Mouse (Mus musculus): ENCODE results near the gene Atg16l1. TPM values are rescaled to one million over a fixed set of nuclear protein-coding genes. Genes with fewer than 3 reads are reported as not detected.

Atg16l1 gene
- polyA plus RNA-seq, 1 experiment from 2014 or later, result 28.9 TPM

GRCm38 (mm10) chr1:87733212-87733611 lies 22.5 kb upstream of the Atg16l1 start:
- Histone ChIP-seq H3K9me3 (no peaks in the 10 kb centered on the region), H3K27ac (no peak overlapping the region), H3K4me3 (no peak overlapping the region), H3K9ac (no peak overlapping the region), H3K27me3 (no peaks in the 10 kb centered on the region), H3K4me2 (no peak overlapping the region), H3K4me1 (no peaks in the 10 kb centered on the region), H3K36me3 (no peaks in the 10 kb centered on the region)
- 76% methylated on average over 5 of the region's 5 CpGs for WGBS
- no peak for ATAC-seq (ENCODE audit: borderline replicate concordance, extremely low read depth, low FRiP score, low TSS enrichment)

GRCm38 (mm10) chr1:87734153-87734552 lies 21.5 kb upstream of the Atg16l1 start:
- Histone ChIP-seq H3K27ac (no peak overlapping the region), H3K4me2 (no peak overlapping the region), H3K4me1 (no peaks in the 10 kb centered on the region), H3K9ac (no peak overlapping the region), H3K27me3 (no peaks in the 10 kb centered on the region), H3K9me3 (no peaks in the 10 kb centered on the region), H3K36me3 (no peaks in the 10 kb centered on the region), H3K4me3 (no peak overlapping the region)
- WGBS, result 63% methylated on average over 3 of the region's 3 CpGs
- ATAC-seq (ENCODE audit: borderline replicate concordance, extremely low read depth, low FRiP score, low TSS enrichment), result no peak

- no peaks in the 10 kb centered on the region for H3K9me3 ChIP-seq
- H3K9ac ChIP-seq, result no peak overlapping the region
- WGBS, result 62% methylated on average over 6 of the region's 6 CpGs
- no peaks in the 10 kb centered on the region for H3K36me3 ChIP-seq
- H3K27ac ChIP-seq, result no peak overlapping the region
- H3K27me3 ChIP-seq, result no peaks in the 10 kb centered on the region
- H3K4me1 ChIP-seq, result no peaks in the 10 kb centered on the region
- H3K4me2 ChIP-seq, result no peak overlapping the region
- no peak overlapping the region for H3K4me3 ChIP-seq
- no peak for ATAC-seq (ENCODE audit: borderline replicate concordance, extremely low read depth, low FRiP score, low TSS enrichment)
These were observed 14.9 kb upstream of the Atg16l1 start for GRCm38 (mm10) chr1:87740584-87741290.

- H3K27ac ChIP-seq, result no peak overlapping the region
- H3K4me2 ChIP-seq, result no peak overlapping the region
- H3K4me1 ChIP-seq, result no peaks in the 10 kb centered on the region
- no peaks in the 10 kb centered on the region for H3K36me3 ChIP-seq
- H3K9ac ChIP-seq, result no peak overlapping the region
- no peaks in the 10 kb centered on the region for H3K9me3 ChIP-seq
- ATAC-seq (ENCODE audit: borderline replicate concordance, extremely low read depth, low FRiP score, low TSS enrichment), result no peak
- H3K27me3 ChIP-seq, result no peaks in the 10 kb centered on the region
- no peak overlapping the region for H3K4me3 ChIP-seq
These were observed 6.2 kb upstream of the Atg16l1 start for GRCm38 (mm10) chr1:87749360-87749973.

- Histone ChIP-seq H3K9me3 (no peaks in the 10 kb centered on the region), H3K4me1 (no peaks in the 10 kb centered on the region), H3K36me3 (peaks cover 83% of the 10 kb centered on the region), H3K9ac (no peak overlapping the region), H3K27ac (no peak overlapping the region), H3K4me2 (no peak overlapping the region), H3K27me3 (no peaks in the 10 kb centered on the region), H3K4me3 (no peak overlapping the region)
- WGBS, result 86% methylated on average over 3 of the region's 3 CpGs
- no peak for ATAC-seq (ENCODE audit: borderline replicate concordance, extremely low read depth, low FRiP score, low TSS enrichment)
These were observed 8.2 kb downstream of the Atg16l1 start for GRCm38 (mm10) chr1:87763821-87764220.

GRCm38 (mm10) chr1:87765741-87766140 lies 10.1 kb downstream of the Atg16l1 start:
- 88% methylated on average over 2 of the region's 2 CpGs for WGBS
- H3K27me3 ChIP-seq, result no peaks in the 10 kb centered on the region
- no peak for ATAC-seq (ENCODE audit: borderline replicate concordance, extremely low read depth, low FRiP score, low TSS enrichment)
- no peak overlapping the region for H3K4me3 ChIP-seq
- no peak overlapping the region for H3K4me2 ChIP-seq
- H3K27ac ChIP-seq, result no peak overlapping the region
- peaks cover 86% of the 10 kb centered on the region for H3K36me3 ChIP-seq
- no peak overlapping the region for H3K9ac ChIP-seq
- H3K4me1 ChIP-seq, result no peaks in the 10 kb centered on the region
- no peaks in the 10 kb centered on the region for H3K9me3 ChIP-seq

- Histone ChIP-seq H3K9ac (no peak overlapping the region), H3K4me1 (no peaks in the 10 kb centered on the region), H3K27me3 (no peaks in the 10 kb centered on the region), H3K4me3 (no peak overlapping the region), H3K4me2 (no peak overlapping the region), H3K9me3 (no peaks in the 10 kb centered on the region), H3K27ac (no peak overlapping the region), H3K36me3 (peaks cover 88% of the 10 kb centered on the region)
- 80% methylated on average over 3 of the region's 3 CpGs for WGBS
- no peak for ATAC-seq (ENCODE audit: borderline replicate concordance, extremely low read depth, low FRiP score, low TSS enrichment)
These were observed 10.6 kb downstream of the Atg16l1 start for GRCm38 (mm10) chr1:87766233-87766632.

GRCm38 (mm10) chr1:87769263-87769662 lies 13.6 kb downstream of the Atg16l1 start:
- H3K4me2 ChIP-seq, result no peak overlapping the region
- ATAC-seq (ENCODE audit: borderline replicate concordance, extremely low read depth, low FRiP score, low TSS enrichment), result no peak
- no peak overlapping the region for H3K27ac ChIP-seq
- H3K27me3 ChIP-seq, result no peaks in the 10 kb centered on the region
- 98% methylated on average over 2 of the region's 2 CpGs for WGBS
- no peak overlapping the region for H3K9ac ChIP-seq
- H3K9me3 ChIP-seq, result no peaks in the 10 kb centered on the region
- H3K4me3 ChIP-seq, result no peak overlapping the region
- no peaks in the 10 kb centered on the region for H3K4me1 ChIP-seq
- H3K36me3 ChIP-seq, result peaks cover 87% of the 10 kb centered on the region

GRCm38 (mm10) chr1:87770486-87770885 lies 14.8 kb downstream of the Atg16l1 start:
- Histone ChIP-seq H3K36me3 (peaks cover 87% of the 10 kb centered on the region), H3K9me3 (no peaks in the 10 kb centered on the region), H3K4me1 (no peaks in the 10 kb centered on the region), H3K27me3 (no peaks in the 10 kb centered on the region), H3K27ac (no peak overlapping the region), H3K4me2 (no peak overlapping the region), H3K9ac (no peak overlapping the region), H3K4me3 (no peak overlapping the region)
- 90% methylated on average over 3 of the region's 3 CpGs for WGBS
- no peak for ATAC-seq (ENCODE audit: borderline replicate concordance, extremely low read depth, low FRiP score, low TSS enrichment)

- no peaks in the 10 kb centered on the region for H3K4me1 ChIP-seq
- no peak overlapping the region for H3K9ac ChIP-seq
- no peak for ATAC-seq (ENCODE audit: borderline replicate concordance, extremely low read depth, low FRiP score, low TSS enrichment)
- 89% methylated on average over 3 of the region's 3 CpGs for WGBS
- no peaks in the 10 kb centered on the region for H3K9me3 ChIP-seq
- H3K36me3 ChIP-seq, result peaks cover 87% of the 10 kb centered on the region
- H3K27me3 ChIP-seq, result no peaks in the 10 kb centered on the region
- no peak overlapping the region for H3K4me2 ChIP-seq
- H3K4me3 ChIP-seq, result no peak overlapping the region
- no peak overlapping the region for H3K27ac ChIP-seq
These were observed 16.1 kb downstream of the Atg16l1 start for GRCm38 (mm10) chr1:87771724-87772123.

GRCm38 (mm10) chr1:87773336-87773735 lies 17.7 kb downstream of the Atg16l1 start:
- Histone ChIP-seq H3K27ac (no peak overlapping the region), H3K9ac (no peak overlapping the region), H3K27me3 (no peaks in the 10 kb centered on the region), H3K4me1 (no peaks in the 10 kb centered on the region), H3K36me3 (peaks cover 85% of the 10 kb centered on the region), H3K4me2 (no peak overlapping the region), H3K4me3 (no peak overlapping the region), H3K9me3 (no peaks in the 10 kb centered on the region)
- 79% methylated on average over 2 of the region's 2 CpGs for WGBS
- ATAC-seq (ENCODE audit: borderline replicate concordance, extremely low read depth, low FRiP score, low TSS enrichment), result no peak

GRCm38 (mm10) chr1:87774845-87775244 lies 19.2 kb downstream of the Atg16l1 start:
- no peak overlapping the region for H3K4me3 ChIP-seq
- H3K36me3 ChIP-seq, result peaks cover 90% of the 10 kb centered on the region
- no peak for ATAC-seq (ENCODE audit: borderline replicate concordance, extremely low read depth, low FRiP score, low TSS enrichment)
- no peak overlapping the region for H3K4me2 ChIP-seq
- H3K27ac ChIP-seq, result no peak overlapping the region
- 92% methylated on average over 7 of the region's 7 CpGs for whole genome bisulfite sequencing
- no peak overlapping the region for H3K9ac ChIP-seq
- no peaks in the 10 kb centered on the region for H3K9me3 ChIP-seq
- H3K4me1 ChIP-seq, result no peaks in the 10 kb centered on the region
- no peaks in the 10 kb centered on the region for H3K27me3 ChIP-seq

Data from lung, embryonic 15.5 days (tissue).